Mouse (Mus musculus): ENCODE measurements around the gene Tubb4b.

- TF ChIP-seq POLR2A (IDR thresholded peaks at IDR 0.05; ENCODE audit: low read depth, low read length) (no peak), CTCF (IDR thresholded peaks at IDR 0.05; ENCODE audit: borderline replicate concordance, insufficient read depth, low read length) (no peak)
These were observed 12.1 kb upstream of the Tubb4b start, which contains the start of gene Rnf224 for GRCm38 (mm10) chr2:25236614-25237013.

Data from embryonic fibroblast, embryonic 13.5 days (primary cell).